Mouse (Mus musculus) embryonic facial prominence, embryonic 14.5 days (tissue): ENCODE data around the gene Lmcd1. TPM values are rescaled to one million over a fixed set of nuclear protein-coding genes. Genes with fewer than 3 reads are reported as not detected.

Experiments
- ATAC-seq: fragments of 200-750 bp; cut with Nextera tagmentation; 2 replicates; pipeline ENCODE4 v1.8.0; 2017; ENCODE audit warnings: low read depth, moderate number of reproducible peaks, moderate TSS enrichment
- DNase-seq: peaks from one replicate; pipeline ENCODE4 v3.0.0-alpha.2; 2015; ENCODE audit warnings: low spot score
- H3K27ac ChIP-seq: fragments of 300-500 bp; sonication (generic); replicated peaks from 2 replicates; pipeline ENCODE4 v1.5.1; 2014; ENCODE audit warnings: low read depth, mild to moderate bottlenecking, low read length, moderate library complexity
- H3K27me3 ChIP-seq: fragments of 300-500 bp; sonication (generic); replicated peaks from 2 replicates; pipeline ENCODE4 v1.6.1; 2014; ENCODE audit warnings: low read length; ENCODE audit not compliant: control insufficient read depth, insufficient read depth
- H3K36me3 ChIP-seq: fragments of 300-500 bp; sonication (generic); 2 replicates; pipeline ENCODE4 v1.6.1; 2014; ENCODE audit warnings: low read length, mixed read lengths; ENCODE audit not compliant: control insufficient read depth, insufficient read depth
- H3K4me1 ChIP-seq: fragments of 300-500 bp; sonication (generic); 2 replicates; pipeline ENCODE4 v1.6.1; 2014; ENCODE audit warnings: antibody characterized with exemption, low read length; ENCODE audit not compliant: control insufficient read depth, insufficient read depth
- H3K4me2 ChIP-seq: fragments of 300-500 bp; sonication (generic); 2 replicates; pipeline ENCODE4 v1.6.1; 2014; ENCODE audit warnings: low read depth, mild to moderate bottlenecking, low read length, moderate library complexity, mixed read lengths
- H3K4me3 ChIP-seq: fragments of 300-500 bp; sonication (generic); 2 replicates; pipeline ENCODE4 v1.5.1; 2014; ENCODE audit warnings: low read depth, mild to moderate bottlenecking, low read length
- H3K9ac ChIP-seq: fragments of 300-500 bp; sonication (generic); 2 replicates; pipeline ENCODE4 v1.6.1; 2014; ENCODE audit warnings: low read depth, mild to moderate bottlenecking, low read length, moderate library complexity, mixed read lengths
- H3K9me3 ChIP-seq: fragments of 300-500 bp; sonication (generic); 2 replicates; pipeline ENCODE4 v1.6.1; 2016; ENCODE audit warnings: low read length; ENCODE audit not compliant: control insufficient read depth
- WGBS: fragments of 180-500 bp; shearing (Covaris S2); extraction: QIAGEN DNeasy Blood & Tissue Kit; methylation state at CpG from one replicate; pipeline ENCODE4 v1.1.7; 2014; 5-methylcytosine and 5-hydroxymethylcytosine counted together
- polyA plus RNA-seq: library from polyadenylated mRNA; unstranded; fragments of >200 nt; fragmentation: Nextera tagmentation; extraction: Ambion mirVana; gene quantifications from 2 replicates; pipeline ENCODE4 v1.2.1, GENCODE M21; 2014

Gene Lmcd1
- polyA plus RNA-seq, 1 experiment from 2014 or later, result 113 TPM

DNA sequence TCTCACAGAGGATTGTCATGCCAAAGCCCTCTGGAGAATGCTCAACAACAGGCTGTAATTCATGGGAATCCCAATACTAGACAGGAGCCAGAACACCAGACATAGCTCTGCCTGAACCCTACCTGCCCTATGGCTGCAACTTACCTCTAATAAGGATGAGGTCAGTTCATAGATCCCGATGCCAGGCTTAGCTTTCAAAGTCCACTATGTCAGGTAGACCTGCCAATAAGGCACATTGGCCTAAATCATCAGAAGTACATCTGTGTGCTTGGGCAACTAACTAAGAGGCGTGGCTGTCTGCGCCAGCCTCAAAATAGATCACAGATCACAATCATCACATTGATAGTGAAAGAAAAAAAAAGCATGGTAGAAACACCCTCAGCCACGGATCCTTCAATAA is 45.9 kb downstream of the Lmcd1 start:
- Histone ChIP-seq H3K4me3 (no peak overlapping the region), H3K4me2 (no peak overlapping the region), H3K4me1 (peaks cover 5% of the 10 kb centered on the region; the same call in 1 of the 2 replicates), H3K27me3 (no peaks in the 10 kb centered on the region), H3K27ac (no peak overlapping the region), H3K36me3 (peaks cover 28% of the 10 kb centered on the region; the same call in 1 of the 2 replicates), H3K9me3 (no peaks in the 10 kb centered on the region), H3K9ac (no peak overlapping the region)
- no peak for DNase-seq
- WGBS, result 85% methylated on average over 4 of the region's 4 CpGs
- ATAC-seq, result no peak

GRCm38 (mm10) chr6:112320679-112321078 is 47.1 kb downstream of the Lmcd1 start:
- peak; percentile 79 for ATAC-seq
- Histone ChIP-seq H3K27me3 (no peaks in the 10 kb centered on the region), H3K4me2 (no peak overlapping the region), H3K4me3 (no peak overlapping the region), H3K27ac (peak overlapping the region; percentile 67), H3K4me1 (peaks cover 5% of the 10 kb centered on the region; the same call in 1 of the 2 replicates), H3K9ac (no peak overlapping the region), H3K9me3 (no peaks in the 10 kb centered on the region), H3K36me3 (peaks cover 25% of the 10 kb centered on the region; the same call in 1 of the 2 replicates)
- 33% methylated on average over 5 of the region's 5 CpGs for WGBS
- peak; percentile 81 for DNase-seq

GRCm38 (mm10) chr6:112322916-112323315 is 49.4 kb downstream of the Lmcd1 start:
- no peak for DNase-seq
- WGBS, result 79% methylated on average over 5 of the region's 5 CpGs

GRCm38 (mm10) chr6:112325213-112325612 is 51.7 kb downstream of the Lmcd1 start:
- ATAC-seq, result no peak
- no peak overlapping the region for H3K4me2 ChIP-seq
- no peak overlapping the region for H3K4me3 ChIP-seq
- no peaks in the 10 kb centered on the region for H3K9me3 ChIP-seq
- H3K27ac ChIP-seq, result no peak overlapping the region
- DNase-seq, result no peak
- H3K27me3 ChIP-seq, result no peaks in the 10 kb centered on the region
- H3K9ac ChIP-seq, result no peak overlapping the region
- WGBS, result 89% methylated on average over 3 of the region's 3 CpGs
- H3K36me3 ChIP-seq, result peaks cover 19% of the 10 kb centered on the region
- peaks cover 4% of the 10 kb centered on the region; the same call in 1 of the 2 replicates for H3K4me1 ChIP-seq

More at GRCm38 (mm10) chr6:112322916-112323315, 49.4 kb downstream of the Lmcd1 start:
- H3K4me2 ChIP-seq, result no peak overlapping the region
- H3K36me3 ChIP-seq, result 0 out of 2 replicates have a peak, but pooled peaks cover 7% of the 10 kb centered on the region
- no peaks in the 10 kb centered on the region for H3K27me3 ChIP-seq
- no peak for ATAC-seq
- peaks cover 5% of the 10 kb centered on the region; the same call in 1 of the 2 replicates for H3K4me1 ChIP-seq
- H3K27ac ChIP-seq, result no peak overlapping the region
- H3K9me3 ChIP-seq, result no peaks in the 10 kb centered on the region
- H3K4me3 ChIP-seq, result no peak overlapping the region
- H3K9ac ChIP-seq, result no peak overlapping the region

GRCm38 (mm10) chr6:112327793-112328192 is 54.2 kb downstream of the Lmcd1 start:
- Histone ChIP-seq H3K27me3 (no peaks in the 10 kb centered on the region), H3K4me2 (no peak overlapping the region), H3K4me1 (no peaks in the 10 kb centered on the region), H3K27ac (no peak overlapping the region), H3K9ac (no peak overlapping the region), H3K4me3 (no peak overlapping the region), H3K36me3 (peaks cover 19% of the 10 kb centered on the region), H3K9me3 (no peaks in the 10 kb centered on the region)
- ATAC-seq (no peak), DNase-seq (no peak)
- 78% methylated on average over 5 of the region's 5 CpGs for WGBS

GRCm38 (mm10) chr6:112330520-112331222 is 57.1 kb downstream of the Lmcd1 start:
- Histone ChIP-seq H3K4me3 (no peak overlapping the region), H3K27me3 (no peaks in the 10 kb centered on the region), H3K36me3 (peaks cover 15% of the 10 kb centered on the region), H3K4me2 (no peak overlapping the region), H3K9ac (no peak overlapping the region), H3K4me1 (no peaks in the 10 kb centered on the region), H3K27ac (no peak overlapping the region), H3K9me3 (no peaks in the 10 kb centered on the region)
- ATAC-seq, result no peak
- DNase-seq, result no peak
- 86% methylated on average over 5 of the region's 5 CpGs for WGBS

DNA sequence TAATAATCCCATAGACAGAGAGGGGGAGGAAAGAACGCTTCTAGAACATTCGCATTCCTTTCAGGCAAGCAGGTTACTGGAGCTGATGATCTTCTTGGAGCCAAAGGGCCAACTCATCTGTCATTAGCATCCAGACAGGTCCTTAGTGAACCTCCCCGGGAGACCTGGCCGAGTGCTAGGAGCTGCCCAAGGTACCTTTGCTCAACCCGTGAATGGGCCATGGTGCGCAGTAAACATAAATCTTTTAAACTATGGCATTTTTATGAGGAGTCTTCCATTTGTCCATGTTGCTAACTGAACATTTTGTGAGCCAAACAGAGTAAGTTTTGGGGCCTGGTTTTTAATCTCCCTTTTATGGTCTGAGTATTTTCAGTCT is 57.7 kb downstream of the Lmcd1 start:
- Histone ChIP-seq H3K4me1 (no peaks in the 10 kb centered on the region), H3K27ac (no peak overlapping the region), H3K4me2 (no peak overlapping the region), H3K9ac (no peak overlapping the region), H3K9me3 (no peaks in the 10 kb centered on the region), H3K36me3 (peaks cover 15% of the 10 kb centered on the region), H3K4me3 (no peak overlapping the region), H3K27me3 (no peaks in the 10 kb centered on the region)
- DNase-seq (no peak), ATAC-seq (no peak)
- WGBS, result 79% methylated on average over 6 of the region's 6 CpGs

GRCm38 (mm10) chr6:112333930-112334329 is 60.4 kb downstream of the Lmcd1 start:
- H3K4me3 ChIP-seq, result no peak overlapping the region
- H3K9me3 ChIP-seq, result no peaks in the 10 kb centered on the region
- ATAC-seq (no peak), DNase-seq (no peak)
- 86% methylated on average over 5 of the region's 5 CpGs for WGBS
- no peaks in the 10 kb centered on the region for H3K27me3 ChIP-seq
- H3K36me3 ChIP-seq, result peaks cover 10% of the 10 kb centered on the region; the same call in 1 of the 2 replicates
- no peaks in the 10 kb centered on the region for H3K4me1 ChIP-seq
- H3K9ac ChIP-seq, result no peak overlapping the region
- H3K4me2 ChIP-seq, result no peak overlapping the region
- no peak overlapping the region for H3K27ac ChIP-seq

GRCm38 (mm10) chr6:112337667-112338066 is 64.1 kb downstream of the Lmcd1 start:
- Histone ChIP-seq H3K27ac (peak overlapping the region; percentile 53; the same call in 1 of the 2 replicates), H3K4me3 (no peak overlapping the region), H3K9ac (no peak overlapping the region), H3K4me2 (no peak overlapping the region), H3K36me3 (no peaks in the 10 kb centered on the region), H3K4me1 (no peaks in the 10 kb centered on the region), H3K9me3 (no peaks in the 10 kb centered on the region), H3K27me3 (no peaks in the 10 kb centered on the region)
- ATAC-seq (no peak), DNase-seq (peak; percentile 58)
- WGBS, result 60% methylated on average over 6 of the region's 6 CpGs
